Mouse (Mus musculus) liver, embryonic 15.5 days (tissue): Measurements from ENCODE around the gene E330021D16Rik. TPM values are rescaled to one million over a fixed set of nuclear protein-coding genes. Genes with fewer than 3 reads are reported as not detected.

Source experiments
- ATAC-seq: fragments of 200-750 bp; cut with Nextera tagmentation; 2 replicates; pipeline ENCODE4 v1.8.0; 2017; ENCODE audit warnings: moderate number of reproducible peaks, mild to moderate bottlenecking, moderate library complexity; ENCODE audit not compliant: insufficient read depth
- H3K27ac ChIP-seq: fragments of 300-500 bp; sonication (generic); replicated peaks from 2 replicates; pipeline ENCODE4 v1.5.1; 2015; ENCODE audit warnings: mild to moderate bottlenecking, inconsistent platforms
- H3K27me3 ChIP-seq: fragments of 300-500 bp; sonication (generic); 2 replicates; pipeline ENCODE4 v1.6.1; 2015; ENCODE audit warnings: mild to moderate bottlenecking, inconsistent platforms
- H3K36me3 ChIP-seq: fragments of 300-500 bp; sonication (generic); replicated peaks from 2 replicates; pipeline ENCODE4 v1.6.1; 2015; ENCODE audit warnings: moderate library complexity, mild to moderate bottlenecking, inconsistent platforms
- H3K4me1 ChIP-seq: fragments of 300-500 bp; sonication (generic); replicated peaks from 2 replicates; pipeline ENCODE4 v1.6.1; 2015; ENCODE audit warnings: inconsistent platforms
- H3K4me2 ChIP-seq: fragments of 300-500 bp; sonication (generic); 2 replicates; pipeline ENCODE4 v1.6.1; 2015; ENCODE audit warnings: moderate library complexity, mild to moderate bottlenecking, inconsistent platforms
- H3K4me3 ChIP-seq: fragments of 300-500 bp; sonication (generic); replicated peaks from 2 replicates; pipeline ENCODE4 v1.5.1; 2015; ENCODE audit warnings: mild to moderate bottlenecking, inconsistent platforms
- H3K9ac ChIP-seq: fragments of 300-500 bp; sonication (generic); 2 replicates; pipeline ENCODE4 v1.6.1; 2015; ENCODE audit warnings: moderate library complexity, mild to moderate bottlenecking, inconsistent platforms
- H3K9me3 ChIP-seq: fragments of 300-500 bp; sonication (generic); replicated peaks from 2 replicates; pipeline ENCODE4 v1.6.1; 2016; ENCODE audit warnings: inconsistent platforms
- WGBS: fragments of 180-500 bp; shearing (Covaris S2); methylation state at CpG from one replicate; pipeline ENCODE4 v1.1.7; 2015; ENCODE audit warnings: mixed read lengths; ENCODE audit not compliant: insufficient replicate concordance; 5-methylcytosine and 5-hydroxymethylcytosine counted together
- polyA plus RNA-seq: library from polyadenylated mRNA; unstranded; fragments of >200 nt; fragmentation: Nextera tagmentation; extraction: Ambion mirVana; gene quantifications from 2 replicates; pipeline ENCODE4 v1.2.1, GENCODE M21; 2015

Gene E330021D16Rik
- polyA plus RNA-seq = 0.38 and 0.48 TPM in 2 replicates

DNA sequence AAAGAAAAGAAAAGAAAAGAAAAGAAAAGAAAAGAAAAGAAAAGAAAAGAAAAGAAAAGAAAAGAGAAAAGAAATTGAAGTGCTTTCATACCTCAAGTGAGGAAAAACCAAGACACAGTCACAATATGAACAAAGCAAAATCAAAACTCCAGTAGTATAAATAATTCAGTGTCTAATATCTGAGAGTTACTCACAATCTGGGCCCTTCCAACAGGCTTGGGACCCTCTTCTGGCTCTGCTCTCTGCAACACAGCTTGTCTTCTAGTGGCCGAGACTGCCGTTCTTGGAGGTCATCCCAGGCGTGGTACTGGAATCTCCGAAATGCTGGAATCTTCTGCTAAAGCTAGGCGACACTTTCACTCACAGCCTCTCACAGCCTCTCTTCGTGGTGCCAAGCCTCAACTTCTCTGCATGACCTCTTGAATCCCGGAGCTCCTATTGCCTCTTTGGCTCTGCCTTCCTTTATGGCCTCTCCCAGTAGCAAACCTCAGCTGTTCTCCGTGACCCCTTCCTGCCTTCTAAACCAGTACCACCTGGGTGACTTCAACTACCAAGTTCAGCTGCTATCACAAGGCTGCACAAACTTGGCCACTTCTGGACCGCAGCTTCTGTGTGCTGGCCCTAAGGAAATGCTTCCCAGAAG is at the start of gene E330021D16Rik:
E330021D16Rik (minus strand) TSS at position 437 of the 643 bp plus-strand sequence.
- WGBS = 70% methylated on average over 9 of the region's 9 CpGs
- Histone ChIP-seq H3K4me1 (0 out of 2 replicates have a peak, but pooled peaks cover 12% of the 10 kb centered on the region), H3K4me2 (no peak within 1 kb of the TSS)

DNA sequence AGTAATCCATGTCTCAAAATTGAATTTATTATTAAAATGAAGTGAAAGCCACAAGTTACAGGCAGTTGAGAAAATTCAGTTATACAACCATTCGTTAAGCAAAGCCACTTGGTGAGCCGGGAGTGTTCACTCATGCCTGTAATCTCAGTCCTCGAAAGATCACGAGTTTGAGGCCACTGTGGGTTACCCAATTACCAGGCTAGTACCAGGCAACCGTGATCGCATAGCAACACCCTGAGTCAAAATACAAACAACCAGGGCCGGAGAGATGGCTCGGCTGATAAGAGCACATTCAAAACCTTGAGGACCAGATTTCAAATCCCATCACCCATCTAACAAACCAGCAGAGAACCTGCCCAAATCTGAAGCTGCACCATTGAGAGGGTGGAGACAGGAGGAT is 49.7 kb upstream of the E330021D16Rik start:
- WGBS = 67% methylated on average over 8 of the region's 8 CpGs
- Histone ChIP-seq H3K9ac (no peak overlapping the region), H3K4me3 (no peak overlapping the region), H3K4me1 (peaks cover 60% of the 10 kb centered on the region), H3K27ac (no peak overlapping the region), H3K27me3 (no peaks in the 10 kb centered on the region), H3K4me2 (no peak overlapping the region), H3K9me3 (no peaks in the 10 kb centered on the region), H3K36me3 (no peaks in the 10 kb centered on the region)
- ATAC-seq = no peak

More for the DNA sequence above, at the start of gene E330021D16Rik:
- H3K36me3 ChIP-seq = no peaks in the 10 kb centered on the region
- H3K9me3 ChIP-seq = no peaks in the 10 kb centered on the region
- H3K27ac ChIP-seq = no peak within 1 kb of the TSS
- H3K9ac ChIP-seq = no peak within 1 kb of the TSS
- ATAC-seq = no peak
- no peak within 1 kb of the TSS for H3K4me3 ChIP-seq
- no peaks in the 10 kb centered on the region for H3K27me3 ChIP-seq

DNA sequence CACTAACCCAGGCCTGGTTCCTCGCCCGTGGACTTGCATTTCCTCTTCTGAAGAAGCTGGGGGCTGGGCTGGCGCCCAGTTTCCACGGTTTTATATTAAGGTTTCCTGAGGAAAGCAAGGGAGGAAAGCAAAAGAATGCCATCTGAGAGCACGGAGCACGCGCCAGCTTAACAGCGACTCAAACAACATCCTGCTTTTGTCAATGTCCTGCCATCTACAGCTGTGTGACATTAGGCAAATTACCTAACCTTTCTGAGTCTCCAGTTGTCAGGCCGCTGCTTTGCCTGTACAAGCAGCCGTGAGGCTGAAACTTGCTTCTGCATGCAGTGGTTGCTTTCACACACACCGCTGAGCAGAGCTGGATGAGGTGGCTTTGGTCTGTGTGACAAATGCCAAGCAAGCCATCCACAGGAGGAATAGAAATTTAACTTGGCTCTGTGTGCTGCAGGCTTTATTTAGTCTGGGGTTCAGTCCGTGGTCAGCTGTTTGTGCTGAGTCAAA is 48.8 kb upstream of the E330021D16Rik start:
- Histone ChIP-seq H3K36me3 (no peaks in the 10 kb centered on the region), H3K4me1 (peaks cover 54% of the 10 kb centered on the region), H3K4me2 (peak overlapping the region; percentile 21; the same call in 1 of the 2 replicates), H3K27ac (peak overlapping the region; percentile 6; the same call in 1 of the 2 replicates), H3K4me3 (no peak overlapping the region), H3K9ac (no peak overlapping the region), H3K9me3 (no peaks in the 10 kb centered on the region), H3K27me3 (no peaks in the 10 kb centered on the region)
- ATAC-seq = no peak
- 29% methylated on average over 12 of the region's 12 CpGs for WGBS

DNA sequence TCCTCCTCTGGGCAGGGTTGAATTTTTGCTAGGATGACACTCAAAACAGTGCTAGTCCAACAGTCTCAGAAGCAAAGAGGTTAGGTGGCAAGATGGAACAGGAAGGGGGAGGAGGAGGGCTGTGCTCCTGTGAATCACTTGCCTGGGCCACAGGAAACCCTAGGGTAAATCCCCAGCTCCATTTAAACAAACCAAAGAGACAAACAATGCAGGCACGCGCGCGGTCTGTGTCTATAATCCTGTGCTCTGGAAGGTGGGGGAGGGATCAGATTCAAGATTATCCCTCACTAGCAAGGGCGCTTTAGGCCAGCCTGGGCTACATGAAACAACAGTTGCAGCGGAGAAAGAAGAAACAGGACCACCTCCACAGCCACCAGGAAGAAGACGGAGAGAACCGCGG is 48.1 kb upstream of the E330021D16Rik start:
- no peak for ATAC-seq
- no peaks in the 10 kb centered on the region for H3K27me3 ChIP-seq
- peaks cover 53% of the 10 kb centered on the region for H3K4me1 ChIP-seq
- WGBS = 37% methylated on average over 9 of the region's 9 CpGs
- no peaks in the 10 kb centered on the region for H3K9me3 ChIP-seq
- no peak overlapping the region; the same call in 1 of the 2 replicates for H3K27ac ChIP-seq
- no peak overlapping the region for H3K4me3 ChIP-seq
- H3K9ac ChIP-seq = no peak overlapping the region
- H3K36me3 ChIP-seq = no peaks in the 10 kb centered on the region
- peak overlapping the region; percentile 21; the same call in 1 of the 2 replicates for H3K4me2 ChIP-seq

DNA sequence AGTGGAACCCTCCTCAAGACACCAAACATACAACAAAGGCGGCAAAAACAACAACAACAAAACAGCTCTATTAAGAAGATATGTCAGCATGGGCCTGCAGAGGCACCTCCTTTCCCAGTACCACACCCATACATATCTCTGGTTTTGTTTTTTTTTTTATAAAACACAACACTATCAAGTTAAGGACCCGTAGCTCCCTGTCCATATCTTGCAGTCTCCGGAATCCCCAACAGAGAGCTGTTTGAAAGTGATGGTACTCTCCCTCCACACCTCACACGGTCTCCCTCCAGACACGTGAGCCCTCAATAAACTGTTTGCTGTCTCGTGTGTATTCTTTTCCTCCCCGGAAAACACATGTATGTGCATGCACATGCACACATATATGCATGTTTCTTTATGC is 43.8 kb upstream of the E330021D16Rik start:
- Histone ChIP-seq H3K4me2 (no peak overlapping the region), H3K4me3 (no peak overlapping the region), H3K9ac (no peak overlapping the region), H3K4me1 (peaks cover 12% of the 10 kb centered on the region), H3K9me3 (no peaks in the 10 kb centered on the region), H3K36me3 (no peaks in the 10 kb centered on the region), H3K27ac (no peak overlapping the region), H3K27me3 (no peaks in the 10 kb centered on the region)
- WGBS = 42% methylated on average over 7 of the region's 7 CpGs
- ATAC-seq = peak; percentile 19; the same call in 1 of the 2 replicates

DNA sequence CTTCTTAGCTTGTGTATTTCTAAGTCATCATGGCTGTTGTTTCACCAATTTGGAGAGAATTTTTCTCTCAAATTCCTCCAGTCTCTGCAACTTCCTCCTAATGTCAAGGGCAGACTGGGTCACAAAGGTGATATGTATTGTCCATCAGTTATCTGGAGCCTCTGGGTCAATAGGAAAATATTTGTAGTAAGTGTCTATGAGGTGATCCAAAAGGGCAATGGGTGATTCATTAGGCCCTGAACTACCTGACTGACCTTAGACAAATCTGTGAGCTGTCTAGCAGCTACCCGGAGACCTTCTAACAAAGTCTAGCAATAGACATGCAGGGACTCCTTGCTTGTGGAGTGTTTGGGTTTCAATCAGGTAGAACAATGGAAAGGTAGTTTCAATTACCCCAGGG is 40.9 kb upstream of the E330021D16Rik start:
- Histone ChIP-seq H3K4me2 (no peak overlapping the region), H3K27me3 (no peaks in the 10 kb centered on the region), H3K9ac (no peak overlapping the region), H3K36me3 (no peaks in the 10 kb centered on the region), H3K4me1 (peaks cover 9% of the 10 kb centered on the region), H3K27ac (no peak overlapping the region), H3K4me3 (no peak overlapping the region), H3K9me3 (no peaks in the 10 kb centered on the region)
- WGBS = 74% methylated on average over 1 of the region's 1 CpGs
- no peak for ATAC-seq

DNA sequence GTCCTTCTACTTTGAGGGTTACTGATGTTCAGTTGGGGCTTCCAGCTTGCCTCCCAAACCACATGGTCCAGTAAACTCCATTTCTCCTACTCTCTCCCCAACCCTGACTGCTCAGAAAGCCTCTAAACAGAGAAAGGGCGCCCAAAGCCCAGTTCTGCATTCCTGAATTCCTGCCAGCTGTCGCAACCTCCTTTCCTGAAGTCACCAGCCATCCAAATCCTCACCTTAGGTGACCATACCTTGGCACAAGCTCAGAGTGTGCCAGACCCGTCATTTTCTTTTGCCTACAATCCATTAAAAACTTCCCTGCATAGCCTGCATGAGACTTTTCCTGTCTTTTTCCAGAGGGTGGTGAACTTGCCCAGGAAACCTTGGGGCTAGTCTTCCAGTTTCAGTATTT is 40.3 kb upstream of the E330021D16Rik start:
- Histone ChIP-seq H3K36me3 (no peaks in the 10 kb centered on the region), H3K9ac (no peak overlapping the region), H3K4me3 (no peak overlapping the region), H3K9me3 (no peaks in the 10 kb centered on the region), H3K4me2 (no peak overlapping the region), H3K4me1 (peaks cover 9% of the 10 kb centered on the region), H3K27ac (no peak overlapping the region), H3K27me3 (no peaks in the 10 kb centered on the region)
- ATAC-seq = no peak
- 71% methylated on average over 3 of the region's 3 CpGs for WGBS

- Histone ChIP-seq H3K36me3 (no peaks in the 10 kb centered on the region), H3K9me3 (no peaks in the 10 kb centered on the region), H3K27me3 (no peaks in the 10 kb centered on the region), H3K4me3 (no peak overlapping the region), H3K4me2 (no peak overlapping the region), H3K4me1 (peaks cover 6% of the 10 kb centered on the region; the same call in 1 of the 2 replicates), H3K9ac (no peak overlapping the region), H3K27ac (no peak overlapping the region)
- ATAC-seq = no peak
- WGBS = 48% methylated on average over 3 of the region's 3 CpGs
These were observed 37.3 kb upstream of the E330021D16Rik start for GRCm38 (mm10) chr6:136452623-136453022.

DNA sequence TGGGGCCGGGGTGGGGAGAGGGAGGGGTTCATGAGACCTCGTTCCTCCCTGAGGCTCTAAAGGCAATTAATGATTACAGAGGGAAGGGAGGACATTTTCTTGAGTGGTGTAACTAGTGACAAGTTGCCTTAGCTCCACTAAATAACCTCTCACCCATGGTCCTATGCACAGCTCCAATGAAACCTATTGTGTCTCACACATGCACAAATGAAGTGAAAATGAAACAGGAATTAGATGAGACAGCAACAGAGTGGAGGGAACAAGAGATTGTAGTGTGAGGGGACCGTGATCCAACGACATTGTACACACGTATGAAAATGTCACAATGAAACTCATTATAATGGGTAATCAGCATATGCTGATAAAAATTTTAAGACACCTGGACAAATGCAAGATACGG is 35.5 kb upstream of the E330021D16Rik start:
- Histone ChIP-seq H3K36me3 (no peaks in the 10 kb centered on the region), H3K9me3 (no peaks in the 10 kb centered on the region), H3K27me3 (no peaks in the 10 kb centered on the region), H3K4me1 (peaks cover 6% of the 10 kb centered on the region; the same call in 1 of the 2 replicates), H3K4me2 (no peak overlapping the region), H3K4me3 (no peak overlapping the region), H3K27ac (no peak overlapping the region), H3K9ac (no peak overlapping the region)
- 67% methylated on average over 6 of the region's 6 CpGs for WGBS
- ATAC-seq = no peak

DNA sequence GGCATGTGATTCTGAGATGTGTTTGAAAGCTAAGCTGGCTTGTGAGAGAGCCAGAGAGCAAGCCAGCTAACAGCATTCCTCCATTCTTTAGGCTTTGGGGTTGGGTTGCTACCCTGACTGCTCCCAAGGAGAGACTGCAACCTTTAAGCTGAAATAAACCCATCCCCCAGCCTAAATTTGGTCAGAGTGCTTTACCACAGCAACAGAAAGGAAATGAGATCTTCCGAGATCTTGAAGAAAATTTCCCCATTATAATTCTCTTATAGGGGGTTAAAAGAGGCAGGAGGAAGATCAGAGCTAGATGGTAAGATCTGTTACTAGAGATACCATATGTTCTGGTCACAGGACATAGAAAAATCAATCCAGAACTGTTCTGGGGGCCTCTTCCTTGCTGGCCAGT is 34.6 kb upstream of the E330021D16Rik start:
- ATAC-seq = no peak
- Histone ChIP-seq H3K4me3 (no peak overlapping the region), H3K9ac (no peak overlapping the region), H3K36me3 (no peaks in the 10 kb centered on the region), H3K27me3 (no peaks in the 10 kb centered on the region), H3K9me3 (no peaks in the 10 kb centered on the region), H3K4me2 (no peak overlapping the region), H3K27ac (no peak overlapping the region), H3K4me1 (peaks cover 6% of the 10 kb centered on the region; the same call in 1 of the 2 replicates)
- 43% methylated on average over 1 of the region's 1 CpGs for WGBS

DNA sequence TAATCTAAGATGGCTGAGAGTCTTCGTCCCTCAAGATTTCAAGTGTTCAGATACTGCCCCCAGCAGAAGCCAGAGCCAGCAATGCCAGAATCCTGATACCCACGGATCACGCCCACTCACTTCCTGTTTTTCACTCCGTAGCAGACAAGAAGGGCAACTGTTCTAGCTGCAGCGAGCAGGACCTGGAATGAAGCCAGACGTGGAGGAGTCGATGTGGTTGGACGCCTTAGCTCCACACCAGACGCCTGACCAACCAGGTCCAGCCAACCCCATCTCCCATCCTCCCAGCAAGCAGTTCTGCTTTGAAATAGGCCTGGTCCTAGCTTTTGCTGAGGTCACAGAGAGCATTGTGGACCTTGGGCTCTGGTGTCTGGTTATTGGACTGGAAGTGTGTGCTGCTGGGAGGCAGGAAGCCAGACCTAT is 33.9 kb upstream of the E330021D16Rik start:
- no peaks in the 10 kb centered on the region for H3K27me3 ChIP-seq
- ATAC-seq = peak; percentile 75
- no peak overlapping the region for H3K4me3 ChIP-seq
- peaks cover 6% of the 10 kb centered on the region; the same call in 1 of the 2 replicates for H3K4me1 ChIP-seq
- WGBS = 9% methylated on average over 9 of the region's 9 CpGs
- no peak overlapping the region; the same call in 1 of the 2 replicates for H3K9ac ChIP-seq
- H3K36me3 ChIP-seq = no peaks in the 10 kb centered on the region
- H3K27ac ChIP-seq = 0 out of 2 replicates have a peak overlapping the region, but pooled peaks have one; percentile 45
- H3K4me2 ChIP-seq = peak overlapping the region; percentile 29; the same call in 1 of the 2 replicates
- 0 out of 2 replicates have a peak, but pooled peaks cover 3% of the 10 kb centered on the region for H3K9me3 ChIP-seq
